Mouse (Mus musculus) heart, embryonic 14.5 days (tissue): ENCODE measurements at regions not wholly inside any gene's neighbourhood (a gene's known extent, or its start where the extent isn't known, plus 50 kb on each side); places are given as distances from the start of the nearest gene placed in this dataset.
"Not testable (repeated sequence)": the region's sequence is repeated elsewhere in the genome, so short reads cannot be mapped to it uniquely, and the experiment has no call there.

ENCODE experiments used
- ATAC-seq: fragments of 200-750 bp; cut with Nextera tagmentation; 2 replicates; pipeline ENCODE4 v1.8.0; 2017; ENCODE audit warnings: low read depth, moderate TSS enrichment; ENCODE audit not compliant: insufficient number of reproducible peaks, insufficient read depth, low FRiP score
- H3K27ac ChIP-seq, 2 experiments: fragments of 200-500 bp in 1 of 2; fragments of 300-500 bp in 1 of 2; sonication (generic) in 1 of 2; replicated peaks in 1 of 2; 2 replicates each; pipeline ENCODE4 v1.5.1; 2012 to 2014; ENCODE audit warnings: low read depth in 2 of 2, low read length in 2 of 2, control low read depth in 1 of 2, mild to moderate bottlenecking in 1 of 2, mixed read lengths in 1 of 2; ENCODE audit not compliant: control insufficient read depth in 1 of 2, insufficient read depth in 1 of 2
- H3K27me3 ChIP-seq: fragments of 300-500 bp; sonication (generic); 2 replicates; pipeline ENCODE4 v1.6.1; 2014; ENCODE audit warnings: mild to moderate bottlenecking, low read length, control low read depth; ENCODE audit not compliant: control insufficient read depth, insufficient read depth
- H3K36me3 ChIP-seq: fragments of 300-500 bp; sonication (generic); 2 replicates; pipeline ENCODE4 v1.6.1; 2014; ENCODE audit warnings: mild to moderate bottlenecking, control low read depth, low read length, mixed read lengths; ENCODE audit not compliant: control insufficient read depth, insufficient read depth
- H3K4me1 ChIP-seq, 2 experiments: fragments of 200-500 bp in 1 of 2; fragments of 300-500 bp in 1 of 2; sonication (generic) in 1 of 2; 2 replicates each; pipeline ENCODE4 v1.6.1; 2012 to 2014; ENCODE audit warnings: low read length in 2 of 2, control low read depth in 1 of 2, mixed read lengths in 1 of 2; ENCODE audit not compliant: control insufficient read depth in 2 of 2, insufficient read depth in 2 of 2
- H3K4me2 ChIP-seq: fragments of 300-500 bp; sonication (generic); 2 replicates; pipeline ENCODE4 v1.6.1; 2014; ENCODE audit warnings: mild to moderate bottlenecking, low read length
- H3K4me3 ChIP-seq, 2 experiments: fragments of 200-500 bp in 1 of 2; fragments of 300-500 bp in 1 of 2; sonication (generic) in 1 of 2; 2 replicates each; pipeline ENCODE4 v1.5.1; 2012 to 2014; ENCODE audit warnings: low read length in 2 of 2, mild to moderate bottlenecking in 2 of 2, control low read depth in 1 of 2, low read depth in 1 of 2, moderate library complexity in 1 of 2; ENCODE audit not compliant: control insufficient read depth in 1 of 2, insufficient read depth in 1 of 2
- H3K9ac ChIP-seq: fragments of 300-500 bp; sonication (generic); 2 replicates; pipeline ENCODE4 v1.6.1; 2014; ENCODE audit warnings: mild to moderate bottlenecking, low read length
- H3K9me3 ChIP-seq: fragments of 300-500 bp; sonication (generic); 2 replicates; pipeline ENCODE4 v1.6.1; 2016; ENCODE audit warnings: low read length, control low read depth; ENCODE audit not compliant: control insufficient read depth
- WGBS: fragments of 180-500 bp; shearing (Covaris S2); extraction: QIAGEN DNeasy Blood & Tissue Kit; methylation state at CpG from one replicate; pipeline ENCODE4 v1.1.7; 2014; 5-methylcytosine and 5-hydroxymethylcytosine counted together

DNA sequence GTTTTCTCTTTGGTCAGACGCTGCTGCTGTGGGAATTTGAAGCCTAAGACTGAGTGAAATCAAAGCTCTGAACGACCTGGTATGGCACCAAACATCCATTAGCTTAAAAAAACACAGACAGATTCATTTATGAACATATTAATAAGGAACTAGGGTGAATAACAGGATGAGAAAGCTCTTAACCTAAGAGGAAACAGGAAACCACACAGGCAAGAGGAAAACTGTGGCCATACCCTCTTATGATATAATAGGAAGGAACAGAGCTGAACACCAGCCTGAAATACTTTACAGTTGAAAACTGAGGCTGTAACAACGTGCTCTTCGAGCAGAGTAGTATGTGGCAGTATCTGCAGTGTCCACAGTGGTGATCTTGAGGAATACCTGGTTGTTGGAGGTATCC lies 579.5 kb upstream of the Zfp386 start:
- 26% methylated on average over 4 of the region's 4 CpGs for WGBS
- not testable (repeated sequence) for H3K4me2 ChIP-seq, ATAC-seq, H3K9me3 ChIP-seq, H3K27ac ChIP-seq, H3K4me3 ChIP-seq, H3K36me3 ChIP-seq, H3K9ac ChIP-seq, H3K27me3 ChIP-seq, H3K4me1 ChIP-seq

DNA sequence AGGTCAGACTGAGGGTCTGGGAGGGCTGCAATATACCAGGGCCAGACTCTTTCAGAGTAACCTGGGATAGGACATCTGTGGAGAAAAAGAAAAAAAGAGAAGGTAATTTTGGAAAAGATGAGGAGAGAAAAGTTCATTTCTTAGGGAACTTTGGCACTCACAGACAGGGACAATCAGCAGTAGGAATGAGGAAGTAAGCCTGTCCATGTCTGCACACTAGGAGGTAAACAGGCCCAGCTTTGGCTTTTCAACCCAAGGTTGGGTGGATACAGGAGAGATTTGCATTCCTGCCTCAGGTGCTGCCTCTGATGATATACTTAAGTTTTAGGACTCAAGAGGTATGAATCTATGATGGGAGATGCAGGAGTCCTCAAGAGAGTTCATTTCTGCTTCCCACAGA lies 579.0 kb upstream of the Zfp386 start:
- not testable (repeated sequence) for H3K4me1 ChIP-seq, H3K27me3 ChIP-seq, H3K36me3 ChIP-seq, H3K4me2 ChIP-seq, H3K27ac ChIP-seq, H3K9ac ChIP-seq, H3K9me3 ChIP-seq, H3K4me3 ChIP-seq, ATAC-seq

DNA sequence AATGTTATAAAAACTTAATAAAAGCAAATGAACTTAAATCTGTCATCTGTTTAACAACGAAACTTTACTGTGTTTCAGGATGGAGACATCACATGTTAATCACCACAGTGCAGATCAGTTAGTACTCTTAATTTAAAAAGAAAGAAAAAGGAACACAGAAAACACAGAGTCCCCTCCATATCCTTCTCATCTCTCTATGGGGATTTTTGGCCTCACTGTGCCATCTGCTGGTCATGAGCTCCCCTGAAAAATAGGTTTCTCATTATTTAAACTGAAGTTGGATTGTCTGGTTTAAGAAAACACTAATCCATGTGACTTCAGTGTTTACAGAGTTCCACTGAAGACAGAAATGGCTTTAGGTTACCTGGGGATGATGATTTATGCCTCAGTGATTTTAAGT lies 548.7 kb upstream of the Zfp386 start:
- 50% methylated on average over 1 of the region's 1 CpGs for WGBS
- Histone ChIP-seq H3K4me1 (no peaks in the 10 kb centered on the region), H3K36me3 (no peaks in the 10 kb centered on the region), H3K9me3 (peaks cover 13% of the 10 kb centered on the region; the same call in 1 of the 2 replicates), H3K27me3 (no peaks in the 10 kb centered on the region), H3K9ac (no peak overlapping the region), H3K4me3 (no peak overlapping the region), H3K4me2 (no peak overlapping the region), H3K27ac (no peak overlapping the region)
- no peak for ATAC-seq

DNA sequence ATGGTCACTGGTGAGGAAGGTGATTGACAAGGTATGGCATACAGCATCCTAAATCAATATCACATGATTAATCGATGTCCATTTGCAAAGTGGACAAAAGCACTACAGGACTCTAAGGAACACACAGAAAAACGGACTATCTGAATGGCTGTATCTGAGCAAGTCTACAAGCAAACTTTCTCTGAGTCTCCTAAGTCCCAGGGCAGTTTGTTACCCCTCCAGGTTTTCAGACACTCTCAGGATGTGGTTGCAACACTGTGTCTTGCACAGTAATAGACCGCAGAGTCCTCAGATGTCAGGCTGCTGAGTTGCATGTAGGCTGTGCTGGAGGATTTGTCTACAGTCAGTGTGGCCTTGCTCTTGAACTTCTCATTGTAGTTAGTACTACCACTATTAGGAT lies 540.2 kb upstream of the Zfp386 start:
- WGBS: 60% methylated on average over 3 of the region's 3 CpGs
- H3K27me3 ChIP-seq, H3K27ac ChIP-seq, H3K4me3 ChIP-seq, H3K9ac ChIP-seq, H3K4me2 ChIP-seq, ATAC-seq, H3K36me3 ChIP-seq, H3K9me3 ChIP-seq, H3K4me1 ChIP-seq: not testable (repeated sequence)

DNA sequence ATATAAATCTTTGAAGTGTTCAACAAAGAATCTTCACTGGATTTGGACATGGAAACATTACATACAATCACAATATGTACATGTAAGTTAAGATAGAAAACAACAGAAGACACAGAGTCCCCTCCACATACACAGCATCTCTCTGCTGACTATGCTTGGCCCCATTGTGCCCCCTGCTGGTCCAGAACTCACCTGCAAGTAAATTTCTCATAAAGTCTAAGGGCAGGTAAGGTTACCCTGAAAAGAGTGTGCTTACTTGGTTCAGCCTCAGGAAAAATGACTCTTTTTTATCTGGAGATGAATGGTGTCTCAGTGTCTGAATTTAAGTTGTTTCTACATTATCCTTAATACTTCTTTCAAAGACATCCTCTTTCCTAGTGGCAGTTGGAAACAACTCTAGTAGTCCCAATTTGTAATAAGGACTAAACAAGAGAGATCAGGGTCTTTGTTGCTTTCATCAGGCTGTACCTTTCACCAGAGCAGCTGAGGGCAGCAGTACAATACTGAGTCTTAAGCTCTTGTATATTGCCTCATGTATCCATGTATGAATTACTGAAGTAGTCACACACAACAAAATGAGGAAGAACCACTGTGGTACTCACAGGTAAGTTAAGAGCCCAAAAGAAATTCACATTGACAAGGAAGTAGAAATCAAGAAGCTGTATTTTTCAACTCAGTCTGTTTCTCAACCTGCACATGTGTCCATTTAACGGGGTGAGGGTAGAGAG lies 538.7 kb upstream of the Zfp386 start:
- 35% methylated on average over 1 of the region's 1 CpGs for WGBS
- not testable (repeated sequence) for H3K27ac ChIP-seq, H3K36me3 ChIP-seq, H3K9ac ChIP-seq, H3K27me3 ChIP-seq, H3K9me3 ChIP-seq, H3K4me3 ChIP-seq, H3K4me1 ChIP-seq, H3K4me2 ChIP-seq, ATAC-seq

DNA sequence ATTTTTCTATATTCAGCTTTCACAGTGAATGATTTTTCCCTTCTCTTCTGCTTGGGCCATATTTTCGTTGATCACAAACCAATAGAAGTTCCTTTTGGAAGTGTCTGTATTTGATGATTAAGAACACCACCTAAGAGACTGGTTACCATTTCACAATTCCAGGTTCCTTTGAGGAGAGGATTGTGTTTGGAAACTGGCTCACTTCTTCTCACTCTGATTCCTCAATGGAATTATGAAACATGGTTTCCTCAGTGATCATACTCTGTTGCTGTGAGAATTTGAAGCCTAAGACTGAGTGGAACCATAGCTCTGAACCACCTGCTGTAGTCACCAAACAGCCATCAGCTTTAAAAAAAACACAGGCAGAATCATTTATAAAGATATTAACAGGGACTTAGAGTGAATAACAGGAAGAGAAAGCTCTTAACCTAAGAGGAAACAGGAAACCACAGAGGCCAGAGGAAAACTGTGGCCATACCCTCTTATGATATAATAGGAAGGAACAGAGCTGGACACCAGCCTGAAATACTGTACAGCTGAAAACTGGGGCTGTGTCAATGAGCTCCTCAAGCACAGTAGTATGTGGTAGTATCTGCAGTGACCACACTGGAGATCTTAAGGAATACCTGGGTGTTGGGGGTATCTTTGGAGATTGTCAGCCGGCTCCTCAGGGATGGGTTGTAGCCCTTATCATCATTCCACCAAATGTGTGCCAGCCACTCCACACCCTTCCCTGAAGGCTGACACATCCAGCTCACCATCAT lies 528.6 kb upstream of the Zfp386 start:
- H3K4me3 ChIP-seq, H3K36me3 ChIP-seq, H3K27me3 ChIP-seq, H3K27ac ChIP-seq, H3K4me1 ChIP-seq, H3K4me2 ChIP-seq, H3K9ac ChIP-seq, H3K9me3 ChIP-seq, ATAC-seq: not testable (repeated sequence)
- WGBS: 65% methylated on average over 2 of the region's 2 CpGs

DNA sequence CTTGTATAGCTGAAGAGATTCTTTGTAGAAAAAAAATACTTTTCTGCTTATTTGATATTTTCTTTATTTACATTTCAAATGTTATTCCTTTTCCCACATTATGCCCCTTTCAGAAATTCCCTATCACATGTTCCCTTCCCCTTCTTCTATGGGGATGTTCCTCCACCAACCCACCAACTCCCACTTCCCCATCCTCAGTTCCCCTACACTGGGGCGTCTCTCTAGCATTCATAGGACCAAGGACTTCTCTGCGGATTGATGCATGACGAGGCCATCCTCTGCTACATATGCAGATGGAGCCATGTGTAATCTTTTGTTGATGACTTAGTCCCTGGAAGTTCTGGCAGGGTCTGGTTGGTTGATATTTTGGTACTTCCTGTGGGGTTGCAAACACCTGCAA lies 520.5 kb upstream of the Zfp386 start:
- Histone ChIP-seq H3K27me3 (no peaks in the 10 kb centered on the region), H3K4me3 (no peak overlapping the region), H3K9ac (no peak overlapping the region), H3K9me3 (peaks cover 15% of the 10 kb centered on the region; the same call in 1 of the 2 replicates), H3K36me3 (no peaks in the 10 kb centered on the region), H3K4me2 (no peak overlapping the region), H3K27ac (no peak overlapping the region), H3K4me1 (no peaks in the 10 kb centered on the region)
- 56% methylated on average over 3 of the region's 3 CpGs for WGBS
- ATAC-seq: no peak
